Mouse (Mus musculus): Measurements from ENCODE around the gene Nosip. TPM values are rescaled to one million over a fixed set of nuclear protein-coding genes. Genes with fewer than 3 reads are reported as not detected.

Nosip gene
- total RNA-seq, 1 experiment, result 94.2 TPM

DNA sequence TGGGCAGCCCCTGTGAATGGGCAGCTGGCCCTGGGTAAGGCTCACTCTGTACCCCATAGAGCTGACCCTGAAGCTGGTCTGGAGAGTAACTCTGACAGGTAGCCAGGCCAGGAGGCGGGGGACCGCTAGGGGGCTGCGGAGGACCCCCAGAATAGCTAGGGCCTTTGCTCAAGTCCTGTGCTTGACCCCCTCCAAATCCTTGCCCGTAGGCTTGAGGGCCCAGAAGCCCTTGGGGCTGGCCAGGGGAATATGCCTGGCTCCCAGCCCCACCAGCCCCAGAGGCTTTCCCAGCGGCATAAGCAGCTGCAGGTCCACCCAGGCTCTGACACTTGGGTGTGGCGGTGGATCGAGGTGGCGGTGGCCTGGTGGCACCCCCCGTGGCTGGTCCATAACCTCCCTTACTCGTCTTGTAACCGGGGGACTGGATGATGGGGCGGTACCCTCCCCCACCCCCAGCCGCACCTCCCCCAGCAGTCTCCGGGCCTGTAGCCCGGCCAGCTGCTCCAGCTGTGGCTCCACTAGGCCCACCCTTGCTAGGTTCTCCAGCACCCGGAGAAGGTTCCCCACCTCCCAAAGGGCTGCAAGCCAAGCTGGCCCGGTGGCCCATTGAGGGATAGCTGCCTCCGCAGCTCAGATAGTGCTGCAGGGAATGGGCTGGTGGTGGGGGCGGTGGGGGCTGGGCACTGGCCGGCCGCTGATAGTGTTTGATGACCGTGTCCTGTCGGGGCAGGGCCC, 13.1 kb upstream of the Nosip start:
- Histone ChIP-seq H3K36me3 (ENCODE audit: control insufficient read depth, insufficient read depth, low read length, poor library complexity, severe bottlenecking) (peaks cover 48% of the 10 kb centered on the region), H3K4me3 (ENCODE audit: insufficient read depth in 1 of 2, low read depth in 1 of 2, low read length in 2 of 2, poor library complexity in 1 of 2, severe bottlenecking in 1 of 2) (peak overlapping the region in 1 of 2 experiments; percentile 44; a peak in 1 of 4 replicates), H3K4me1 (ENCODE audit: control insufficient read depth in 2 of 2, insufficient read depth in 2 of 2, low read length in 2 of 2, poor library complexity in 1 of 2) (peaks cover 4 to 29% of the 10 kb centered on the region in 2 experiments; a peak in 3 of 4 replicates), H3K9ac (ENCODE audit: insufficient read depth, low read depth, low read length, poor library complexity, severe bottlenecking) (no peak overlapping the region), H3K27ac (ENCODE audit: insufficient read depth, low read depth, low read length, poor library complexity, severe bottlenecking) (no peak overlapping the region), H3K9me3 (ENCODE audit: control insufficient read depth, insufficient read depth, low read depth, low read length) (no peaks in the 10 kb centered on the region)
- TF ChIP-seq ZC3H11A (IDR thresholded peaks at IDR 0.05; ENCODE audit: borderline replicate concordance, low read depth, low read length) (no peak), MAFK (IDR thresholded peaks at IDR 0.05; ENCODE audit: insufficient read depth, low read depth, low read length) (no peak), ZNF384 (IDR thresholded peaks at IDR 0.05; ENCODE audit: low read depth, low read length) (no peak), CHD2 (IDR thresholded peaks at IDR 0.05; ENCODE audit: low read depth, low read length) (no peak), HCFC1 (IDR thresholded peaks at IDR 0.05; ENCODE audit: borderline replicate concordance, insufficient read depth, low read length) (no peak)
- no peak for DNase-seq (ENCODE audit: low read depth, low spot score)
- in situ Hi-C loops (cut with MboI; ENCODE audit: low sequenced_read_pairs in 2 of 2, unreplicated experiment in 2 of 2), result no loop called here

DNA sequence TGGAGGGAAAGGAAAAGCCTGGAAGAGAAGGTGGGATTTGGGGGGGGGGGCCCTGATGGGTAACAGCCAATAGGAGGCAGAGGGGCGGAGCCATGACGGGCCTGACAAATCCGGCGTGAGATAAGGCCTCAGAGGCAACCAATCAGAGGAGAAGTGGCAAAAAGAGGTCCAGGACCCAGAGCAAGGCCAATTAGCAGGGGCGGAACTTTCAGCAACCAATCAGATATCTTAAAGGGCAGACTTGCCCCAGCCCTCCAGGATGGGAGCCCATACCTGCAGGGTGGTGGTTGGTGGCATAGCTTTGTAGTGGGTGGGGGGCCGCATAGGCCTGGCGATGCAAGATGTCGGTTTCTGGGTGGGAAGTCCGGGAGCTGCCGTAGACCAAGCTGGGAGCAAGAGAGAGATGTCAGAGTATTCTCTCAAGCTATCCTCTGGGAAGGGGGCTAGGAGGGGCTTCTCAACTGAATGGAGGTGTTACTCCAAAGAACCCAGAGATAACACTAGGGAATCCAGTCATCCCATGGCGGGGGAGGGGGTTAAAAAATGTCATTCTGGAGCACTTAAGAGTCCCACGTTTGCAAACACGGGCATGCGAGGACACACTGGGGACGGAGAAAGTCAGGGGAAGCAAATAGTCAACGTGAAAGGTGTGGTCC, 11.2 kb upstream of the Nosip start:
- Histone ChIP-seq H3K9ac (ENCODE audit: insufficient read depth, low read depth, low read length, poor library complexity, severe bottlenecking) (peak overlapping the region; percentile 91; the same call in 1 of the 2 replicates), H3K36me3 (ENCODE audit: control insufficient read depth, insufficient read depth, low read length, poor library complexity, severe bottlenecking) (peaks cover 38% of the 10 kb centered on the region), H3K4me1 (ENCODE audit: control insufficient read depth in 2 of 2, insufficient read depth in 2 of 2, low read length in 2 of 2, poor library complexity in 1 of 2) (peaks cover 4 to 24% of the 10 kb centered on the region in 2 experiments; a peak in 3 of 4 replicates), H3K4me3 (ENCODE audit: insufficient read depth in 1 of 2, low read depth in 1 of 2, low read length in 2 of 2, poor library complexity in 1 of 2, severe bottlenecking in 1 of 2) (peak overlapping the region; percentile 97 to 99), H3K9me3 (ENCODE audit: control insufficient read depth, insufficient read depth, low read depth, low read length) (no peaks in the 10 kb centered on the region), H3K27ac (ENCODE audit: insufficient read depth, low read depth, low read length, poor library complexity, severe bottlenecking) (peak overlapping the region; percentile 33)
- peak; percentile 83 for DNase-seq (ENCODE audit: low read depth, low spot score)
- in situ Hi-C loops (cut with MboI; ENCODE audit: low sequenced_read_pairs in 2 of 2, unreplicated experiment in 2 of 2), result no loop called here
- TF ChIP-seq MAFK (IDR thresholded peaks at IDR 0.05; ENCODE audit: insufficient read depth, low read depth, low read length), result no peak
- peak; percentile 81 for TF ChIP-seq CHD2 (IDR thresholded peaks at IDR 0.05; ENCODE audit: low read depth, low read length)

DNA sequence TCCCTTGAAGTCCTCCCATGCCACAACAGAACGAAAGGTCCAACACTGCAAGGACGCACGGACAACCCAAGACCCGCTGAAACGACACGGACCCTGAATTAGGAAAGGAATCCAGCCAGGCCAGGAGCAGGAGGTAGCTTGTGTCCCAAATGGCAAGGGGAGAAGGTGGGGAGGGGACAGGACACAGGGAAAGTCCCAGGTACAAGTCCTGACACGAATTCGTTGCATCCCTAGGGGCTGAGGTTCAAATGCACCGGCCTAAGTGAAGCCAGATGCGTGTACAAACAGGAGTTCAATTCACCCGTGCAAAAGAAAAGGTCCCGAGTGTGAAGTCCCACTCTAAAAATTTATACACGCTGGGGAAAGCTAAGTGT, 10.6 kb upstream of the Nosip start:
- Histone ChIP-seq H3K9me3 (ENCODE audit: control insufficient read depth, insufficient read depth, low read depth, low read length) (no peaks in the 10 kb centered on the region), H3K4me3 (ENCODE audit: insufficient read depth in 1 of 2, low read depth in 1 of 2, low read length in 2 of 2, poor library complexity in 1 of 2, severe bottlenecking in 1 of 2) (peak overlapping the region; percentile 97 to 99), H3K9ac (ENCODE audit: insufficient read depth, low read depth, low read length, poor library complexity, severe bottlenecking) (peak overlapping the region; percentile 91; the same call in 1 of the 2 replicates), H3K4me1 (ENCODE audit: control insufficient read depth in 2 of 2, insufficient read depth in 2 of 2, low read length in 2 of 2, poor library complexity in 1 of 2) (peaks cover 2 to 25% of the 10 kb centered on the region in 2 experiments; a peak in 3 of 4 replicates), H3K27ac (ENCODE audit: insufficient read depth, low read depth, low read length, poor library complexity, severe bottlenecking) (peak overlapping the region; percentile 33), H3K36me3 (ENCODE audit: control insufficient read depth, insufficient read depth, low read length, poor library complexity, severe bottlenecking) (peaks cover 34% of the 10 kb centered on the region)
- TF ChIP-seq HCFC1 (IDR thresholded peaks at IDR 0.05; ENCODE audit: borderline replicate concordance, insufficient read depth, low read length) (no peak), CHD2 (IDR thresholded peaks at IDR 0.05; ENCODE audit: low read depth, low read length) (no peak), ZC3H11A (IDR thresholded peaks at IDR 0.05; ENCODE audit: borderline replicate concordance, low read depth, low read length) (no peak), MAFK (IDR thresholded peaks at IDR 0.05; ENCODE audit: insufficient read depth, low read depth, low read length) (no peak), ZNF384 (IDR thresholded peaks at IDR 0.05; ENCODE audit: low read depth, low read length) (no peak)
- no peak for DNase-seq (ENCODE audit: low read depth, low spot score)
- in situ Hi-C loops (cut with MboI; ENCODE audit: low sequenced_read_pairs in 2 of 2, unreplicated experiment in 2 of 2), result no loop called here

DNA sequence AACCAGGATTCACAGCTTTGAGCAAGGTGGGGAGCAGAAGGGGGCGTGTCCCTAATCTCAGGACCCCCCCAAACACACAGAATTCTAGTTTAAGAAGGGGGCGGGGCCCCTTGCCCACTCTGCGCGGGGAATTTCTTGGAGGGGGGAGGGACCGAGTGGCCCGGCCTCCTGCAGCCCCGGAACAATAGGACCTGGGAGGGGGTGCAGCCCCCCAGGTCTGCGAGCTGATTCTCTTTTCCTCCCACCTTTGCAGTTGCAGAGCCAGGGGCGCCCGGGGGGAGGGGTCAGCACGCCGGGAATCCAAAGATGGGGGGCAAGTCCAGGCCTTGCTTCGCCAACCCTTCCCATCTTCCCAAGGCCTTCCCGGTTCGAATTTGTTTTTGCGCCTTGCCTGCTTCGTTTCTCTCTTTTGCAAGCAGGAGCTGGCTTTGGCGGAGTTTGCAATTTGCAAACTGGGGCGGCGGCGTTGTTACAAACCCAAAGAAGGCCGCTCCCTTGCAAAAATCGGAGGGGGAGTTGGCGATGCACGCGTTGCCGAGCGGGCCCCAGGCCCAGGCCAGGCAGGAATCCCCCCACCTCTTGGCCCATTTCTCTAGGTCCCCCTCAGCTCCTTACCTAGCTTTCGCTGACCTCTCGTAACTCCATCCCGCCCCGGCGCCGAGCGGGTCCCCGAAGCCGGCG, 9.9 kb upstream of the Nosip start:
- Histone ChIP-seq H3K4me3 (ENCODE audit: insufficient read depth in 1 of 2, low read depth in 1 of 2, low read length in 2 of 2, poor library complexity in 1 of 2, severe bottlenecking in 1 of 2) (peak overlapping the region; percentile 97 to 99), H3K4me1 (ENCODE audit: control insufficient read depth in 2 of 2, insufficient read depth in 2 of 2, low read length in 2 of 2, poor library complexity in 1 of 2) (peaks cover 0 to 27% of the 10 kb centered on the region in 2 experiments; a peak in 2 of 4 replicates), H3K27ac (ENCODE audit: insufficient read depth, low read depth, low read length, poor library complexity, severe bottlenecking) (peak overlapping the region; percentile 96), H3K9ac (ENCODE audit: insufficient read depth, low read depth, low read length, poor library complexity, severe bottlenecking) (peak overlapping the region; percentile 91), H3K9me3 (ENCODE audit: control insufficient read depth, insufficient read depth, low read depth, low read length) (no peaks in the 10 kb centered on the region), H3K36me3 (ENCODE audit: control insufficient read depth, insufficient read depth, low read length, poor library complexity, severe bottlenecking) (peaks cover 26% of the 10 kb centered on the region)
- no peak for DNase-seq (ENCODE audit: low read depth, low spot score)
- in situ Hi-C loops (cut with MboI; ENCODE audit: low sequenced_read_pairs in 2 of 2, unreplicated experiment in 2 of 2), result no loop called here
- TF ChIP-seq HCFC1 (IDR thresholded peaks at IDR 0.05; ENCODE audit: borderline replicate concordance, insufficient read depth, low read length) (no peak), MAFK (IDR thresholded peaks at IDR 0.05; ENCODE audit: insufficient read depth, low read depth, low read length) (no peak), ZNF384 (IDR thresholded peaks at IDR 0.05; ENCODE audit: low read depth, low read length) (no peak), ZC3H11A (IDR thresholded peaks at IDR 0.05; ENCODE audit: borderline replicate concordance, low read depth, low read length) (no peak), CHD2 (IDR thresholded peaks at IDR 0.05; ENCODE audit: low read depth, low read length) (no peak)

Measured in ES-E14 (cell line).